Comparison of ENCODE assay signal across 8 mouse cellular contexts in genomic region chr1:137899916-137900601, GRCm38 (mm10).
A peak's percentile ranks its signal among the peaks of the same experiment; 100 is the strongest.
DNase-seq lines count a peak whose midpoint lies in the region; ATAC-seq and TF ChIP-seq lines count a peak whose summit lies in the region.

No protein-coding gene starts in this region.

- no peaks in the 10 kb centered on the region for H3K9me3 ChIP-seq in intestine, embryonic 16.5 days (ENCODE audit: control insufficient read depth, low read length)
- no peaks in the 10 kb centered on the region for H3K9me3 ChIP-seq in limb, embryonic 10.5 days (replicated peaks)

- ATAC-seq in intestine, embryonic 16.5 days, result peak; percentile 70

- H3K4me1 ChIP-seq in intestine, embryonic 16.5 days (ENCODE audit: control insufficient read depth, insufficient read depth, low read length), result peaks cover 2% of the 10 kb centered on the region
- peaks cover 30% of the 10 kb centered on the region for H3K4me1 ChIP-seq in limb, embryonic 10.5 days

- TF ChIP-seq CTCF in gastrocnemius, adult 2 months (IDR thresholded peaks at IDR 0.05), result no peak

- peak overlapping the region; percentile 80 for H3K4me3 ChIP-seq in gastrocnemius, adult 2 months
- H3K4me3 ChIP-seq in intestine, embryonic 16.5 days (ENCODE audit: low read length), result peak overlapping the region; percentile 58
- H3K4me3 ChIP-seq in limb, embryonic 10.5 days, result peak overlapping the region; percentile 70

- H3K27ac ChIP-seq in gastrocnemius, adult 2 months, result peak overlapping the region; percentile 83
- peak overlapping the region; percentile 87 for H3K27ac ChIP-seq in intestine, embryonic 16.5 days (ENCODE audit: low read length)
- peak overlapping the region; percentile 92 for H3K27ac ChIP-seq in limb, embryonic 10.5 days

- intact Hi-C loops in gastrocnemius, adult 2 months (cut with DNase I), result loop anchor here (10.0 kb wide), 2 partner anchors 145 to 245 kb away; no protein-coding TSS in a partner anchor

- no peaks in the 10 kb centered on the region for H3K27me3 ChIP-seq in intestine, embryonic 16.5 days (replicated peaks; ENCODE audit: control insufficient read depth, insufficient read depth, low read length)
- H3K27me3 ChIP-seq in limb, embryonic 10.5 days (ENCODE audit: low read depth, poor library complexity, severe bottlenecking), result no peaks in the 10 kb centered on the region

- peak overlapping the region; percentile 78 for H3K4me2 ChIP-seq in intestine, embryonic 16.5 days (ENCODE audit: low read depth, low read length)

- WGBS in intestine, embryonic 16.5 days, result 0% methylated on average over 14 of the region's 14 CpGs
- WGBS in limb, embryonic 10.5 days, result 6% methylated on average over 14 of the region's 14 CpGs

- DNase-seq in gastrocnemius, adult 2 months, result peak; percentile 27
- DNase-seq in gastrocnemius, adult 8-10 months (ENCODE audit: low spot score in 2 of 2), result no peak
- peak; percentile 91 to 94 for DNase-seq in cerebellum, postnatal 10 days
- peak; percentile 19 for DNase-seq in gastrocnemius, postnatal 25 days
- peak; percentile 88 for DNase-seq in limb, embryonic 10.5 days (ENCODE audit: low spot score)
- DNase-seq in mesoderm, embryonic 11.5 days (ENCODE audit: low read depth, low spot score), result peak; percentile 90
- peak; percentile 25 to 48 for DNase-seq in right cerebral cortex, postnatal 36 days (ENCODE audit: low spot score in 2 of 2)

- H3K9ac ChIP-seq in intestine, embryonic 16.5 days (ENCODE audit: low read depth, low read length), result peak overlapping the region; percentile 67

- H3K36me3 ChIP-seq in intestine, embryonic 16.5 days (ENCODE audit: control insufficient read depth, insufficient read depth, low read length), result no peaks in the 10 kb centered on the region
- peaks cover 10% of the 10 kb centered on the region for H3K36me3 ChIP-seq in limb, embryonic 10.5 days

Comparison
In these comparisons a context has a peak if more than half of its experiments do, and no peak if none do; other contexts are left out.
1. DNase-seq: peak in gastrocnemius, adult 2 months (single experiment), cerebellum, postnatal 10 days (2 of 2), gastrocnemius, postnatal 25 days (single experiment), limb, embryonic 10.5 days (single experiment), mesoderm, embryonic 11.5 days (single experiment) and right cerebral cortex, postnatal 36 days (2 of 2); none in gastrocnemius, adult 8-10 months (0 of 2).
2. Peak in every context shown above with its lines, with median percentiles within 50 percentile points of each other: H3K27ac ChIP-seq and H3K4me3 ChIP-seq.